Mouse (Mus musculus) thymus, adult 2 months (tissue): Measurements from ENCODE around the gene Zic3.

ENCODE experiments used
- CTCF ChIP-seq: fragments of 200-500 bp; IDR thresholded peaks from 2 replicates; pipeline ENCODE4 v1.5.1; 2012; ENCODE audit warnings: mild to moderate bottlenecking, control low read depth, low read length, moderate library complexity, borderline replicate concordance; ENCODE audit not compliant: control insufficient read depth, poor library complexity, insufficient read depth; ENCODE audit errors: extremely low read depth
- POLR2A ChIP-seq: fragments of 200-500 bp; IDR thresholded peaks from 2 replicates; pipeline ENCODE4 v1.6.1; 2012; ENCODE audit warnings: mild to moderate bottlenecking, low read length, control low read depth, moderate library complexity; ENCODE audit not compliant: control insufficient read depth, poor library complexity, insufficient read depth; ENCODE audit errors: extremely low read depth

DNA sequence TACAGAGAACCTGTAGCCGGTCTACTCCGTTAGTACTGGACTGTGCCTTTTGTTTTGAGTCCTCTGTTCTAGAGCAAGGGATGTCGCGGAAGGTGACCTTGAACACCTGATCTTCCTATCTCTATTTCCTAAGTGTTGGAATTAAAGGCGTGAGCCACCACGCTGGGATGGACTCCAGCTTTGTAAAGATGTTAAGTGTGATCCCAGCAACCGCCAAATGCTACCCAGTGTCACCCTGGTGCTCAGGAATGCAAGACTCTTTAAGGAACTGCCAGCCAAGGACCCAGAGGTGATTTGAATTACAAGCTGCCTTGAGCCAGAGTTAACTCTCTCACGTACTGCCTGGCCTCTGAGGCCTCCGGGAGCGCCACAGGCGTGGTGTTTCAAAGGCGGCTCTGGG, 8.4 kb upstream of the Zic3 start:
- TF ChIP-seq CTCF (no peak), POLR2A (no peak)
